Mouse (Mus musculus) mammary gland, adult 2 months (tissue): ENCODE results near the gene Zfp867. TPM values are rescaled to one million over a fixed set of nuclear protein-coding genes. Genes with fewer than 3 reads are reported as not detected.

Experiments
- polyA plus RNA-seq: library from polyadenylated mRNA; depleted of rRNA; stranded (reverse); fragments of >200 nt; gene quantifications from 2 replicates; pipeline ENCODE4 v1.2.3, GENCODE M21; 2012; ENCODE audit warnings: low replicate concordance; rRNA removed

Zfp867 gene
- polyA plus RNA-seq: 0.39 and 1.1 TPM in 2 replicates

GRCm38 (mm10) chr11:59472326-59472677 is at the start of gene Zfp867:
TSS of gene Zfp867 (minus strand) at chr11:59472474.

DNA sequence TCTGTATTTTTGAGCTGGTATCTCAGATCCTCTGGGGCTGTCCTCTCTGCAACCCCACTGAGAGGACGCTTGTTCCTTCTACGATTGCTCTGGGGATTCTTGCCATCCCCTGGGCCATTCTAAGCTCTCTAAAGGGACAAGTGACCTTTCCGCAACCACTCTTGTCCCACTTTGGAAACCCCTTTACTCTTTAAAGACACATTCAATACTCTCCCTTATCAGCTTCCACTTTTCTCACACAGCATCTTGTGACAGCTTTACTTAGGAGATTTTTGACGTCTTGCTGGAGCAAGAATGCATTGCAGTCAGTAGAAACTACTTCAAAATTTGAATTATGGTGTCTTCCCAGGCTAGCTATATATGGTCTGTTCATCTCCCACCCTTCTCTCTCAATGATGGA is 21.2 kb downstream of the Zfp867 start, which contains the start of gene Snap47:
Snap47 (minus strand) TSS at position 101 of the 400 bp plus-strand sequence.

DNA sequence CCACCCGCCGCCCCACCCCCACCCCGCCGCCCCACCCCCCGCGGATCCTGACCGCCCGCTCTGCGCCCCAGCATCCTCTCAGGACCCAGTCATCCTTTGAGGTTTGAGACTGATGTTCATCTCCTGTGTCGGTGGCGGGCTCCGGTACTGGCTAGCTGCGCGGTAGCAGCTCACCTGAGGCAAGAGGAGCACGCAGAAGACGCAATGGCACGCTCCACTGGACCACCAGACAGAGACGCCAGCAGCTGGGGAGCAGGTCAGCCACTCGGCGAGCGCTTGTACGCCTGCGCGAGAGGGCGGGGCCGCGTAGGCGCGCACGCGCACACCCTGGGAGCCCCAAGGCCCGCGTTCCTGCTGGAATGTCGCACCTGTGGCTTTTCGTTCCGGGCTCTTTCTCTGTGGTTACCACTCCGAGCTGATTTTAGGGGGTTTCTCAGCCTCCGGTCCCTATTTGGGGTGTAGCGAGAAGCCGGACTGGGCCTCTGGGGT is 22.5 kb downstream of the Zfp867 start, which contains the start of gene Jmjd4:
Jmjd4 (plus strand) TSS at position 305 of the 489 bp plus-strand sequence.

Other genes with a start within 250 kb of the Zfp867 start
- gene Arf1, start 244.2 kb downstream of the Zfp867 start, polyA plus RNA-seq: 417 and 451 TPM in 2 replicates
- not detected in 2 replicates for gene Wnt3a, start 181.7 kb downstream of the Zfp867 start, polyA plus RNA-seq
- gene Wnt9a, start 165.5 kb downstream of the Zfp867 start, polyA plus RNA-seq: 6.2 and 6.4 TPM in 2 replicates
- gene Prss38, start 96.8 kb downstream of the Zfp867 start, polyA plus RNA-seq: not detected in 2 replicates
- 5.9 and 6.2 TPM in 2 replicates for gene Jmjd4, start 22.4 kb downstream of the Zfp867 start, polyA plus RNA-seq
- gene Snap47, start 21.3 kb downstream of the Zfp867 start, polyA plus RNA-seq: 31.1 and 54.7 TPM in 2 replicates
- gene Zkscan17, start 54.3 kb upstream of the Zfp867 start, polyA plus RNA-seq: 10.5 and 11.7 TPM in 2 replicates
- 0.73 and 0.83 TPM in 2 replicates for gene Nlrp3, start 69.1 kb upstream of the Zfp867 start, polyA plus RNA-seq
- not detected in 2 replicates for gene Olfr222, start 103.8 kb upstream of the Zfp867 start, polyA plus RNA-seq
- gene Olfr223, start 120.8 kb upstream of the Zfp867 start, polyA plus RNA-seq: not detected in 2 replicates
- 81.1 and 126 TPM in 2 replicates for gene Mprip, start 188.8 kb upstream of the Zfp867 start, polyA plus RNA-seq